Mouse (Mus musculus) spleen, adult 2 months (tissue): Measurements from ENCODE around the gene 3110070M22Rik. TPM values are rescaled to one million over a fixed set of nuclear protein-coding genes. Genes with fewer than 3 reads are reported as not detected.

Experiments
- DNase-seq, 2 experiments: peaks; one replicate each; pipeline versions ENCODE4 v3.0.0 to v3.0.0-alpha.2; 2012 to 2021; ENCODE audit warnings: low spot score in 2 of 2, low read depth in 1 of 2
- H3K27ac ChIP-seq: fragments of 200-500 bp; 2 replicates; pipeline ENCODE4 v1.5.1; 2012; ENCODE audit warnings: low read length, inconsistent platforms; ENCODE audit not compliant: insufficient read depth
- H3K27me3 ChIP-seq: fragments of 200-500 bp; 2 replicates; pipeline ENCODE4 v1.6.1; 2012; ENCODE audit warnings: mild to moderate bottlenecking, moderate library complexity, low read length, inconsistent platforms; ENCODE audit not compliant: control insufficient read depth, insufficient read depth
- H3K36me3 ChIP-seq: fragments of 200-500 bp; 2 replicates; pipeline ENCODE4 v1.6.1; 2012; ENCODE audit warnings: mild to moderate bottlenecking, low read length, inconsistent platforms; ENCODE audit not compliant: control insufficient read depth, insufficient read depth
- H3K4me1 ChIP-seq: fragments of 200-500 bp; 2 replicates; pipeline ENCODE4 v1.6.1; 2011; ENCODE audit warnings: inconsistent platforms; ENCODE audit not compliant: control insufficient read depth, insufficient read depth, insufficient read length
- H3K4me3 ChIP-seq: fragments of 200-500 bp; 2 replicates; pipeline ENCODE4 v1.5.1; 2011; ENCODE audit warnings: mild to moderate bottlenecking, inconsistent platforms; ENCODE audit not compliant: insufficient read depth, insufficient read length; ENCODE audit errors: extremely low read depth
- CTCF ChIP-seq: fragments of 200-500 bp; IDR thresholded peaks from 2 replicates; pipeline ENCODE4 v1.5.1; 2011; ENCODE audit warnings: mild to moderate bottlenecking, inconsistent platforms; ENCODE audit not compliant: insufficient read depth, insufficient read length, insufficient replicate concordance; ENCODE audit errors: extremely low read depth
- POLR2A ChIP-seq: fragments of 200-500 bp; IDR thresholded peaks from 2 replicates; pipeline ENCODE4 v1.6.1; 2011; ENCODE audit warnings: low read depth, low read length, inconsistent platforms
- WGBS: fragments of 180-500 bp; shearing (Covaris S2); methylation state at CpG from one replicate; pipeline ENCODE4 v1.1.7; 2018; 5-methylcytosine and 5-hydroxymethylcytosine counted together
- polyA plus RNA-seq: library from polyadenylated mRNA; depleted of rRNA; stranded (reverse); fragments of >200 nt; gene quantifications from 2 replicates; pipeline ENCODE4 v1.2.3, GENCODE M21; 2012; rRNA removed

The 3110070M22Rik gene
- polyA plus RNA-seq, 1 experiment: 1.5 TPM

GRCm38 (mm10) chr13:119462596-119463560 lies 25.3 kb downstream of the 3110070M22Rik start, which contains the start of gene 4833420G17Rik:
4833420G17Rik (plus strand) TSS chr13:119462768.
- Histone ChIP-seq H3K4me1 (peaks cover 2% of the 10 kb centered on the region; the same call in 1 of the 2 replicates), H3K27me3 (no peaks in the 10 kb centered on the region), H3K27ac (peak within 1 kb of the TSS; percentile 66), H3K36me3 (peaks cover 11% of the 10 kb centered on the region), H3K4me3 (peak within 1 kb of the TSS; percentile 79)
- WGBS: 3% methylated on average over 57 of the region's 57 CpGs
- TF ChIP-seq POLR2A: peak; percentile 95
- no peak for TF ChIP-seq CTCF
- DNase-seq: peak; percentile 82 to 86

GRCm38 (mm10) chr13:119461900-119462595 lies 26.1 kb downstream of the 3110070M22Rik start:
- Histone ChIP-seq H3K27ac (peak overlapping the region; percentile 55; the same call in 1 of the 2 replicates), H3K27me3 (no peaks in the 10 kb centered on the region), H3K4me3 (peak overlapping the region; percentile 79), H3K36me3 (peaks cover 9% of the 10 kb centered on the region), H3K4me1 (peaks cover 2% of the 10 kb centered on the region; the same call in 1 of the 2 replicates)
- WGBS: 5% methylated on average over 10 of the region's 10 CpGs
- no peak for DNase-seq
- no peak for TF ChIP-seq CTCF
- no peak for TF ChIP-seq POLR2A

DNA sequence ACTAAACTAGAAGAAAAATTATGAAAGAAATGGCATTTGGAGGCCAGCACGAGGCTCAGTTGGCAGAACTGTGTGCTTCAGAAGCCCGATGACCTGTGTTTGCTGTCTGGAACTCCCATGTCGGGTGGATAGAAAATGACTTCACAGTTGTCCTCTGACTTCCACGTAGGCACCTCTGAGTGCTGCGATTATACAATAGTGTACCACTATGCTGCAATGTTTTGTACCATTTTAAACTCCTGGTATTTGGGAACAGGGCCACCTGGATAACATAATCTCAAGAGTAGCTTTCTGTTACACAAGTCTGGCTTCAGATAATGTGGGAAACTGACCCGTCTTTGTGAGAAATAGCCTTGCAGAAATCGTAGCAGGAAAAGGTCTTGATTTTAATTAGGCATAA lies 31.8 kb downstream of the 3110070M22Rik start:
- no peak overlapping the region for H3K27ac ChIP-seq
- TF ChIP-seq CTCF: no peak
- TF ChIP-seq POLR2A: no peak
- DNase-seq: no peak
- WGBS: 94% methylated on average over 7 of the region's 7 CpGs
- no peak overlapping the region for H3K4me3 ChIP-seq
- H3K27me3 ChIP-seq: no peaks in the 10 kb centered on the region
- no peaks in the 10 kb centered on the region for H3K4me1 ChIP-seq
- H3K36me3 ChIP-seq: peaks cover 15% of the 10 kb centered on the region

GRCm38 (mm10) chr13:119455082-119455481 lies 33.1 kb downstream of the 3110070M22Rik start:
- TF ChIP-seq CTCF: no peak
- TF ChIP-seq POLR2A: no peak
- Histone ChIP-seq H3K4me1 (no peaks in the 10 kb centered on the region), H3K27me3 (no peaks in the 10 kb centered on the region), H3K27ac (no peak overlapping the region), H3K4me3 (no peak overlapping the region), H3K36me3 (peaks cover 23% of the 10 kb centered on the region)
- DNase-seq: no peak

DNA sequence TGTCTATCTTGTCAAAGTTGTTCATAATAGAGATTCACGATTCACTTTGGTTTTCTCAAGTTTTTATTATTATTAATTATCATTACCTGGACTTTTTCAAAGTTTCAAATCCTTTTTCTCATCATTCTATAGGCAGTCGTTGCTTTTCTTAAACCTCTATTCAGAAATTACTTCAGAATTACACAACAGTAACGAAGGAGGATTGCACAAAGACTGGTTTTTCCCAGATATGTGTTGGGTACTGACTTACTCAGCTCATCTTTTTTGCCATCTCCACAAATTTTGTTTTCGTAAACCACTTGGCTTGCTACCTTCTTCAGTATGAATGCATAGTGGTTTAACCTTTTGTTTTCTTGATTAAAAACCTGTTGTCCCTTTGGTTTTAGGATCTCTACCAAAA lies 34.6 kb downstream of the 3110070M22Rik start:
- DNase-seq: no peak
- WGBS: 88% methylated on average over 4 of the region's 4 CpGs
- no peak for TF ChIP-seq CTCF
- no peak for TF ChIP-seq POLR2A
- Histone ChIP-seq H3K36me3 (peaks cover 23% of the 10 kb centered on the region), H3K27ac (no peak overlapping the region), H3K4me1 (no peaks in the 10 kb centered on the region), H3K27me3 (no peaks in the 10 kb centered on the region), H3K4me3 (no peak overlapping the region)

GRCm38 (mm10) chr13:119442244-119442643 lies 45.9 kb downstream of the 3110070M22Rik start:
- no peaks in the 10 kb centered on the region for H3K4me1 ChIP-seq
- H3K36me3 ChIP-seq: peaks cover 27% of the 10 kb centered on the region
- H3K27ac ChIP-seq: no peak overlapping the region
- no peak overlapping the region for H3K4me3 ChIP-seq
- no peak for DNase-seq
- TF ChIP-seq CTCF (no peak), POLR2A (no peak)
- no peaks in the 10 kb centered on the region for H3K27me3 ChIP-seq
- WGBS: 85% methylated on average over 1 of the region's 1 CpGs

Other genes with a start within 250 kb of the 3110070M22Rik start
- 7.2 and 7.8 TPM in 2 replicates for gene Paip1, start 59.8 kb downstream of the 3110070M22Rik start, polyA plus RNA-seq
- gene 4833420G17Rik, start 25.6 kb downstream of the 3110070M22Rik start, polyA plus RNA-seq: 22.2 and 24.7 TPM in 2 replicates
- 2.4 and 3.4 TPM in 2 replicates for gene Tmem267, start 344 bp downstream of the 3110070M22Rik start, polyA plus RNA-seq
- not detected in 2 replicates for gene Ccl28, start 135.4 kb upstream of the 3110070M22Rik start, polyA plus RNA-seq
- 7.1 and 7.9 TPM in 2 replicates for gene Hmgcs1, start 202.0 kb upstream of the 3110070M22Rik start, polyA plus RNA-seq